ENCODE assay signal across 17 mouse cellular contexts in the genomic region with DNA sequence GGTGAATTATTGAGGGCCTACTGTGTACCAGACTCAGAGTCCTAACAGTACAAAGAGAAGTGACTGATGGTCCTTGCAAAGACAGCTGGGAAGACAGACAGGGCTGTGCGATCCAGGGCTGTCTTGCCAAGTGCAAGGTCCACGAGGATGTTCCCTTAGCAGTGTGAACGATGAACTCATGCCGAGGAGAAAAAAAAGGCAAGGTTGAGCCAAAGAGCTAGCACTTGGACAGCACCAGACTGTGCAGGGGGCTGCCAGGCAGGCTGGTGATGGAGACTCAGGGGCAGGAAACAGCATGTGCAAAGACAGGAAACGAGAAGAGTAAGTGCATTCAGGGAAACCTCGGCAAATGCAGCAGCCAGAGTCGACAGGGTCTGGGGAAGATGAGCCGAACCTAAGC.
DNase-seq lines count a peak whose midpoint lies in the region; ATAC-seq and TF ChIP-seq lines count a peak whose summit lies in the region.
"Had no signal": no experiment of that assay in that cellular context is flagged by ENCODE, and none has a peak within 500 bp of the region (broad histone marks: within the 10 kb centered on the region; RNA-seq: fewer than 3 reads in every experiment).

No protein-coding gene starts in this region.

- no peak overlapping the region for H3K4me2 ChIP-seq in midbrain, postnatal 0 days (ENCODE audit: low read depth, low read length, poor library complexity, severe bottlenecking)
- H3K4me2 ChIP-seq: hindbrain, embryonic 12.5 days; limb, embryonic 15.5 days; liver, embryonic 15.5 days; neural tube, embryonic 12.5 days had no signal

- H3K9ac ChIP-seq in midbrain, postnatal 0 days (replicated peaks; ENCODE audit: low read length, poor library complexity, severe bottlenecking): no peak overlapping the region
- H3K9ac ChIP-seq: hindbrain, embryonic 12.5 days; limb, embryonic 15.5 days; liver, embryonic 15.5 days; neural tube, embryonic 12.5 days had no signal

- intact Hi-C loops in left cerebral cortex, postnatal 4 days (cut with DNase I): no loop called here

- peak; percentile 45 for DNase-seq in cerebellum, adult 9-10 months
- DNase-seq in cerebellum, adult 11 months: no peak
- peak; percentile 51 for DNase-seq in left cerebral cortex, postnatal 4 days
- no peak for DNase-seq in left cerebral cortex, adult 9 months (ENCODE audit: low spot score in 2 of 2)
- peak; percentile 60 to 76 for DNase-seq in cerebellum, postnatal 10 days
- DNase-seq in midbrain, postnatal 0 days (ENCODE audit: low spot score): peak; percentile 35
- DNase-seq in ovary, postnatal 10 days (ENCODE audit: low spot score): no peak
- DNase-seq: adrenal gland, postnatal 36 days; kidney, postnatal 10 days; thymus, postnatal 36 days had no signal

- H3K9me3 ChIP-seq in midbrain, postnatal 0 days (ENCODE audit: low read length): no peaks in the 10 kb centered on the region
- H3K9me3 ChIP-seq: hindbrain, embryonic 12.5 days; limb, embryonic 15.5 days; liver, embryonic 15.5 days; neural tube, embryonic 12.5 days had no signal

- no peaks in the 10 kb centered on the region for H3K27me3 ChIP-seq in midbrain, postnatal 0 days (ENCODE audit: insufficient read depth, low read length)
- H3K27me3 ChIP-seq: CH12.LX; hindbrain, embryonic 12.5 days; limb, embryonic 15.5 days; liver, embryonic 15.5 days; neural tube, embryonic 12.5 days had no signal

- no peak overlapping the region for H3K4me3 ChIP-seq in midbrain, postnatal 0 days (ENCODE audit: low read depth, low read length)
- H3K4me3 ChIP-seq: hindbrain, embryonic 12.5 days; limb, embryonic 15.5 days; liver, embryonic 15.5 days; neural tube, embryonic 12.5 days had no signal

- no peak for ATAC-seq in midbrain, postnatal 0 days (ENCODE audit: low FRiP score)
- ATAC-seq: intestine, embryonic 16.5 days; lung, postnatal 0 days had no signal

- H3K27ac ChIP-seq in midbrain, postnatal 0 days (ENCODE audit: low read depth, low read length): no peak overlapping the region
- H3K27ac ChIP-seq: hindbrain, embryonic 12.5 days; limb, embryonic 15.5 days; liver, embryonic 15.5 days; neural tube, embryonic 12.5 days had no signal

- no peak for TF ChIP-seq CTCF in midbrain, postnatal 0 days (IDR thresholded peaks at IDR 0.05)

- H3K4me1 ChIP-seq in midbrain, postnatal 0 days (ENCODE audit: insufficient read depth, low read length): no peaks in the 10 kb centered on the region
- H3K4me1 ChIP-seq: hindbrain, embryonic 12.5 days; limb, embryonic 15.5 days; liver, embryonic 15.5 days had no signal

- WGBS in midbrain, postnatal 0 days: 61% methylated on average over 8 of the region's 8 CpGs

- H3K36me3 ChIP-seq in midbrain, postnatal 0 days (ENCODE audit: insufficient read depth, low read length): no peaks in the 10 kb centered on the region
- H3K36me3 ChIP-seq: hindbrain, embryonic 12.5 days; limb, embryonic 15.5 days; liver, embryonic 15.5 days; neural tube, embryonic 12.5 days had no signal

Comparison
In these comparisons a context has a peak if more than half of its experiments do, and no peak if none do; other contexts are left out.
1. DNase-seq: peak in cerebellum, adult 9-10 months (single experiment), left cerebral cortex, postnatal 4 days (single experiment), cerebellum, postnatal 10 days (2 of 2) and midbrain, postnatal 0 days (single experiment); none in cerebellum, adult 11 months (single experiment), left cerebral cortex, adult 9 months (0 of 2) and ovary, postnatal 10 days (single experiment).